Mouse (Mus musculus) testis, postnatal 14 days (tissue): ENCODE data around the gene Spo11.

Experiments used
- DNase-seq: peaks from one replicate; pipeline ENCODE4 v3.0.0; 2021; ENCODE audit warnings: low spot score

Spo11 gene

GRCm38 (mm10) chr2:172977409-172978130 lies at the start of gene Spo11:
Gene Spo11 (plus strand): TSS chr2:172977700.
- peak; percentile 37 for DNase-seq

- no peak for DNase-seq
Measured at GRCm38 (mm10) chr2:172929905-172930436, 47.5 kb upstream of the Spo11 start.

GRCm38 (mm10) chr2:172931137-172931898 lies 46.2 kb upstream of the Spo11 start:
- no peak for DNase-seq

- DNase-seq, result no peak
Measured at GRCm38 (mm10) chr2:172933631-172934419, 43.7 kb upstream of the Spo11 start.

GRCm38 (mm10) chr2:172934420-172934788 lies 43.1 kb upstream of the Spo11 start:
- no peak for DNase-seq

GRCm38 (mm10) chr2:172934891-172935740 lies 42.4 kb upstream of the Spo11 start:
- no peak for DNase-seq

GRCm38 (mm10) chr2:172935776-172936562 lies 41.5 kb upstream of the Spo11 start:
- no peak for DNase-seq

- DNase-seq, result no peak
Measured at GRCm38 (mm10) chr2:172936844-172937243, 40.7 kb upstream of the Spo11 start.

GRCm38 (mm10) chr2:172937326-172938190 lies 39.9 kb upstream of the Spo11 start:
- DNase-seq, result no peak

- peak; percentile 35 for DNase-seq
Measured at GRCm38 (mm10) chr2:172938761-172939638, 38.5 kb upstream of the Spo11 start.

GRCm38 (mm10) chr2:172939639-172940002 lies 37.9 kb upstream of the Spo11 start:
- no peak for DNase-seq

GRCm38 (mm10) chr2:172940003-172940798 lies 37.3 kb upstream of the Spo11 start, which contains the start of gene Bmp7:
Gene Bmp7 (minus strand): TSS chr2:172940321.
- peak; percentile 72 for DNase-seq

- DNase-seq, result no peak
Measured at GRCm38 (mm10) chr2:172940799-172941163, 36.7 kb upstream of the Spo11 start.

- DNase-seq, result no peak
Measured at GRCm38 (mm10) chr2:172949051-172949450, 28.4 kb upstream of the Spo11 start.

- DNase-seq, result no peak
Measured at GRCm38 (mm10) chr2:172950119-172950676, 27.3 kb upstream of the Spo11 start.

GRCm38 (mm10) chr2:172950722-172951121 lies 26.8 kb upstream of the Spo11 start:
- no peak for DNase-seq

GRCm38 (mm10) chr2:172951976-172952375 lies 25.5 kb upstream of the Spo11 start:
- no peak for DNase-seq
